Mouse (Mus musculus) cerebellum, adult 2 months (tissue): ENCODE results near the gene Klhl6.

Source experiments
- CTCF ChIP-seq: fragments of 200-500 bp; IDR thresholded peaks from 2 replicates; pipeline ENCODE4 v1.5.1; 2011; ENCODE audit warnings: low read depth, mild to moderate bottlenecking, control low read depth, low read length, moderate library complexity, borderline replicate concordance; ENCODE audit not compliant: insufficient read depth
- POLR2A ChIP-seq: fragments of 200-500 bp; IDR thresholded peaks from 2 replicates; pipeline ENCODE4 v1.6.1; 2011; ENCODE audit warnings: low read length, control low read depth, borderline replicate concordance; ENCODE audit not compliant: insufficient read depth

GRCm38 (mm10) chr16:19960407-19961058 is 22.3 kb downstream of the Klhl6 start:
- TF ChIP-seq CTCF (no peak), POLR2A (no peak)
